Mouse (Mus musculus) Muller cell, postnatal 12 days (primary cell): Measurements from ENCODE around the gene Osbpl6.

Experiments used
- DNase-seq: peaks from one replicate; pipeline ENCODE4 v3.0.0-alpha.2; 2015; ENCODE audit errors: inconsistent ontology term

Osbpl6 gene

DNA sequence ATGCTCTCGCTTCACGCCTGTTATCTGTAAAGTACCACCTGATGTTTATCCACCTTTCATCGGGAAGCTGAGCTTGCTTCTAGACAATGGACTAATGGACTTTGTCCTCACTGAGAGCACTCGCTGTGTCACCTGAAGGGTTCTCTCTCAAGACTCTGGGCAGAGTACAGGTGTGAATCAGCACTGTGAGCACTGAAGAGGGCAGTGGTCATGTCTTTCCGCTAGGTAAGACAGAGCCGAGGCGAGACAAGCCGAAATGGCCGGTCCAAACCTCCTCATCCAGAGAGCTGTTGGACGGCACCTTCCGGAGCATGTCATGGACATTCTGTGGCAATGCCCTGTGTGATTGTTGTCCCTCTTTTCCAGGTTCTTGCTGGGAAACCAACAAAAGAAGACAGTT, 92.6 kb downstream of the Osbpl6 start:
- no peak for DNase-seq

DNA sequence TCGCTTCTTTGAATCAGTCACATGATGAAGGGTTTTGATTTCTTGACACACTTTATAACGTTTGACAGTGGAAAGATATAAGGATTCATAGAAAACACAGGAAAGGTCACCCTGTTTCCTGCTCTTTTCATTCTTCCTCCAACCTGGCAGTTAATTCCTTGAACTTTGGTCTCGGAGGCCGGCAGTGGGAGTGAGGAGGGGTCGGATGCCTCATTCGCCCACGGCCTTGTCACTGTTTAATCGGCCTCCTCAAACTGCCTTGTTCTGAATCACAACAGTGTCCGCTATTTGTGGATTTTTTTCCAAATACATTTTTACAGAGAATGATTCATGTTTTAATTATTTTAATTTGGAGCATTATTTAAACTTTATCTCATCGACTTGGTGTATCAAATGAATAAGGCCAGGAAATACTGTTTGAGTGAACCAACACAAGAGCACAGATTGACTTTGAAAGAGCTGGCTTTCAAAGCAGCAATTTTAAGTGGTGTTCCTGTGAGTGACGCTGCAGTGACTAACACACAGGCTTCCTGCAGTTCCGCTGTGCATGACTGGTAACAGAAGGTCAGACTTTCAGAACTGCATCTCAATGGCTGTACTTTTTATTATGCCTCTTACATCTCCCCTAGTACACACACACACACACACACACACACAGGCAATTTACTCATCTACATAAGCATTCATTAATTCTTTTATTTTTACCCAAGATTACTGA, 98.0 kb downstream of the Osbpl6 start:
- DNase-seq, result peak; percentile 91

GRCm38 (mm10) chr2:76504989-76505388, 98.7 kb downstream of the Osbpl6 start:
- DNase-seq, result no peak

DNA sequence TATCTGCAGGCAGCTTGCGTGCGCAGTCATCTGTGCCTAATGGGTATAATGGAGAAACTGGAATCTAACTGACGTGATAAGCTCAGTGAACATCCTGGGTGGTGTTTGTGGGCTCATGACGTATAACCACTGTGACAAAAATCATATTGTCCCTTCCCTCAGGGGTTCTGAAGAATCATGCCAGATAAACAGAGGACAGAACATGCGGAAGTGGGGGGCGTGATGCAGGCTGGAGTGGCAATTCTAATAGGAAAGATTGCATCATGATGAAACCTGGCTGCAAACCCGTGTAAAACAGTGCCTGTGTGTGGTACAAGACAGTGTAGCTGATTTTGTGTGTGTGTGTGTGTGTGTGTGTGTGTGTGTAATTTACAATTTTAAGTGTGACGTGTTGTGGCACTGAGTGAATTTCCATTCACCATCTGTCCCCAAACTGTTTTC, 105.0 kb downstream of the Osbpl6 start:
- DNase-seq, result no peak

- DNase-seq, result no peak
These were observed 105.8 kb downstream of the Osbpl6 start for GRCm38 (mm10) chr2:76512133-76512532.

- no peak for DNase-seq
These were observed 106.6 kb downstream of the Osbpl6 start for GRCm38 (mm10) chr2:76512888-76513287.

DNA sequence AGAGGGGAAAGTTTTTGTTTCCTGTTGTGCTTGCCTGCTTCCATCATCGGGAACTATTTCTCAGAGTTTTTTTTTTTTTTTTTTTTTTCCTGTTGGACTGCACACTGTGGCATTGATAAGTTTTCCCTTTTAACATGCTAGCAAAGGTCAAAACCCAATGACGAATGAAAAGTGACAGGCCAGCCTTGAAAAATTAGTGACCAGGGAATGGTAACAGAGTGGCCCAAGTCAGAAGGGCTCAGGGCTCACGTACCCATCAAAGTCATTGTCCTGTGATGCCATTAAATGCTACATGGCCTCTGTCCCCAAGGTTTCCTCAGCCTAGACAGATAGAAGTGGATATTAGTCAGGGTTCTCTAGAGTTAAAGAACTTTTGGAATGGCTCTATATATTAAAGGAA, 107.0 kb downstream of the Osbpl6 start:
- no peak for DNase-seq

DNA sequence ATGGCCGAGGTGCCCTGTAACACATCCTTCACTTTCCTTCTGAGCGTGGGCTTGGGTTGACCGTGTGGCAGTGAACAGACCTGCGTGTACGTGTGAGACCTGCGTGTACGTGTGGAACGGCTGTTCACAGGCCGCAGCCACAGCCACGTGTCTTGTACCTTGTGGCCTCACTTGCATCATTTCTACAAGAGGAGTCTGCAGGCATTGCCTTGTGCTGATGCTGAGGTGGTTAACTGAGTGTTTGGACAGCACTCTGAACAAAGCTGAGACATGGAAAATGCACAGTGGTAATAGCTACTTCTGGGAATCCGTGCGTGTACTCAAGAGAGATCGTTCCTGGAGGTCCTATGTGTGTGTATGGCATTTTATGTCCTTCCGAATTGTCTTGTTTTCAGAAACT, 111.2 kb downstream of the Osbpl6 start:
- no peak for DNase-seq

- no peak for DNase-seq
These were observed 112.2 kb downstream of the Osbpl6 start for GRCm38 (mm10) chr2:76518407-76519063.

DNA sequence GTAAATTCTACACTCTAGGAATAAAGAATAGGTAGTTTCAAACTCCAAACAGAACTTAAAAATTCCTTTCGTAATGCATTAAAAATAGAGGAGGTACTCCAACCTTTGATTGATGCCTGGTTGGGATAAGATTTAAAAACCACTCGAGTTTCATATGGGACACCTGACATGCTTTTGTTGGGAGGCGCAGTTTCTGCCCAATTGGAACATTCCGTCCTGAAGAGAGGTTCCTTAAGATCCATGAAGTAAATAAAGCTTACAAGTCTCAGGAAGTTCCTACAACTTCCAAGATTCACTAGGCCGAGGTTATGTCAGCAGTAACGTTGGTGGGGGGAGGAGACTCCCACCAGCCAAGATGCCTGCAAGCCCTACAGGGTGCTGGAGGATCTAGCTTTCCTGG, 115.3 kb downstream of the Osbpl6 start:
- DNase-seq, result no peak

DNA sequence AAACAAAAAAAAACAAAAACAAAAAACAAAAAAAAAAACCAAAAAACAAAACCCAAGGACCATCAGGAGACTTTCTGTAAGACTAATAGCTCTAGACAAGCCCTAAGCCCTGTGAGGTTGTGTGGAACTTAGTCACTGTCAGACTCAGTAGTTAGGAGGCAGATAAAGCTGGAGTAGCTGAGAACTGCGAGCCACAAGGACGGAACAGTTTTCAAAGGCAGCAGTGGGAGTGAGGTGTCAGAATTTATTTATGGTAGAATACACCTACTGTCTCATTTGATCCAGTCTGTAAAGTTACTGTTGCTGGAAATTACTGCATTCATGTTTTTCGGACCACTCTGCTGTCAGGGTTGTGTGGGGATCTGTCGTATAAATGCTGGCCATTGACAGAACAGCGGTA, 118.1 kb downstream of the Osbpl6 start:
- DNase-seq, result no peak

DNA sequence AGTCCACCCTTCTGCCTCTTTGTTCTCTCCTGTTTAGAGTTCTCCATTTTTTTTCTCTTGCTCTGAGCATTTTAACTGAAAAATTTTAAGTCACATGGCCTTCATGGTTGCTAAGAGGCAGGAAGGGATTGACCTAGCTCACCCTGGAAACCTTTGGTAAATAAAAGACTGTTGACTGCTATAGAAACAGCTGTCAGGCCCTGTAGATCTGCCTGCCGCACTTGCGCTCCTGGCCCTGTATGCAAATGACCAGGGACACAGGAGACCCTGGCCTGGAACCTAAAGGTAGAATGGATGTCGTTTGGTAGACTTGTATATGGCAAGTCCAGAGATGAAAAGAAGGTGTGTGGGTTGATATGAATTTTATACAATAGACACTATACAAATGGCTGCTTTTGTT, 119.3 kb downstream of the Osbpl6 start:
- no peak for DNase-seq

- DNase-seq, result peak; percentile 70
These were observed 126.3 kb downstream of the Osbpl6 start for GRCm38 (mm10) chr2:76532490-76533126.

- DNase-seq, result no peak
These were observed 128.6 kb downstream of the Osbpl6 start for GRCm38 (mm10) chr2:76534932-76535331.

DNA sequence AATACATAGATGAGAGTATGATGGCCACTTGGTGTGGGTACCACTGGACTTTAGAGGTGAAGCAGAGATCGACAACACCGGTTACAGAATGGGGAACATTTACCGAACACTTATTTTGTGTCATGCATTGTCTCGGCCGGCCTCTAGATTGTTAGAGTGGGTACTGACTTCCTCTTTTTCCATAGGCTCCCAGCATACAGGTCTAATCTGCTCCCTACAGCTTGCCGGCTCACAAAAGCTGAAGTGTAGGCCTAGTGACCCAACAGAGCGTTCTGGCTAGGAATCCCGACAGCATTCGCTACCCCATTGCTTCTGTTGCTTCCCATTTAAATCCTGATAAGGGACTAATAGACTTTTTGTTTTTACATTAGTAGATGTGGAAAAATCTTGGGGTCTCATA, 135.6 kb downstream of the Osbpl6 start:
- DNase-seq, result no peak

- DNase-seq, result no peak
These were observed 136.6 kb downstream of the Osbpl6 start for GRCm38 (mm10) chr2:76542921-76543320.

DNA sequence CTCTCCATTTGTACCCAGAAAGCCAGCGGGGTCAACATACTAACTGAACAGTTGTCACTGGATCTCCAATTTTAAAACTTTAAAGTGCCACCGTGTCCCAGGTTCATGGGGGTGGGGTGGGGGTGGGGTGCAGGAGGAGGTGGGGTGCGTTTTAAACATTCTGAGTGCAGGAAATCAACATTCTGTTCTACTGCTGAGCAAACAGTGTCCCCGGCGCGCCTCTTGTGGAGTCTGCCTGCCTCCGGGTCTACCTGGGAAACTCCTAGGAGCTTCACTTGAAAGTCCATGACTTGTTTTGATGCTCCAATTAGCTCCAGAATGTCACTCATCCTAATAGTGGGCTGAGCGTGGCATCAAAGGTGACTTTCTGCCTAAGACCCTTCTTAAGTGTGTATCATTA, 139.2 kb downstream of the Osbpl6 start:
- no peak for DNase-seq

DNA sequence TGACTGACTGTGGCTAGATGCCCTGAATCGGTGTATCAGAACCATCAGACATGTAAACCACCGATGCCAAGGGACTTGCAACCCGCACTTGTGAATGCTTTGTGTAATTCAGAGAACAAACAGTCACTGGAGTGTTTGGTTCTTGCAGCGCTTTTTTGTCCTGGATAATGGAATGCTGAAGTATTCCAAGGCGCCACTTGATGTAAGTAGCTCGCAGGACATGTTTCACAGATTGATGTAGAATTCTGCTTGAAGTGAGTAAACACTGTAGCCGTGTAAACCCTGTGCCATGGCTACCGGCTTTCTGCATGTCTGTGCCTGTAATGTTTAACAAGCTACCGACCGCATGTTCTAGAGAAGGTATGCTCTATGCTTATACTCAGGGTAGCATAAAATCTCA, 141.9 kb downstream of the Osbpl6 start:
- no peak for DNase-seq

- no peak for DNase-seq
These were observed 142.5 kb downstream of the Osbpl6 start for GRCm38 (mm10) chr2:76548836-76549235.

- DNase-seq, result no peak
These were observed 143.0 kb downstream of the Osbpl6 start for GRCm38 (mm10) chr2:76549316-76549715.

- DNase-seq, result no peak
These were observed 149.7 kb downstream of the Osbpl6 start for GRCm38 (mm10) chr2:76555852-76556558.

GRCm38 (mm10) chr2:76560146-76560545, 153.8 kb downstream of the Osbpl6 start:
- DNase-seq, result no peak
